Mouse (Mus musculus) erythroblast, adult 5-6 weeks (primary cell): ENCODE measurements at regions not wholly inside any gene's neighbourhood (a gene's known extent, or its start where the extent isn't known, plus 50 kb on each side); places are given as distances from the start of the nearest gene placed in this dataset.

Experiments used
- ATAC-seq: replicated peaks from 2 replicates; pipeline ENCODE4 v1.8.0; 2016; ENCODE audit warnings: moderate number of reproducible peaks, mild to moderate bottlenecking, moderate TSS enrichment, inconsistent platforms; ENCODE audit not compliant: poor library complexity, low FRiP score, severe bottlenecking

- ATAC-seq: no peak
These were observed 56.1 kb upstream of the Hs3st2 start for GRCm38 (mm10) chr7:121335390-121336109.

- ATAC-seq: no peak
These were observed 51.7 kb upstream of the Hs3st2 start for GRCm38 (mm10) chr7:121339942-121340341.
